ENCODE assay signal across 8 mouse cellular contexts in the genomic region with DNA sequence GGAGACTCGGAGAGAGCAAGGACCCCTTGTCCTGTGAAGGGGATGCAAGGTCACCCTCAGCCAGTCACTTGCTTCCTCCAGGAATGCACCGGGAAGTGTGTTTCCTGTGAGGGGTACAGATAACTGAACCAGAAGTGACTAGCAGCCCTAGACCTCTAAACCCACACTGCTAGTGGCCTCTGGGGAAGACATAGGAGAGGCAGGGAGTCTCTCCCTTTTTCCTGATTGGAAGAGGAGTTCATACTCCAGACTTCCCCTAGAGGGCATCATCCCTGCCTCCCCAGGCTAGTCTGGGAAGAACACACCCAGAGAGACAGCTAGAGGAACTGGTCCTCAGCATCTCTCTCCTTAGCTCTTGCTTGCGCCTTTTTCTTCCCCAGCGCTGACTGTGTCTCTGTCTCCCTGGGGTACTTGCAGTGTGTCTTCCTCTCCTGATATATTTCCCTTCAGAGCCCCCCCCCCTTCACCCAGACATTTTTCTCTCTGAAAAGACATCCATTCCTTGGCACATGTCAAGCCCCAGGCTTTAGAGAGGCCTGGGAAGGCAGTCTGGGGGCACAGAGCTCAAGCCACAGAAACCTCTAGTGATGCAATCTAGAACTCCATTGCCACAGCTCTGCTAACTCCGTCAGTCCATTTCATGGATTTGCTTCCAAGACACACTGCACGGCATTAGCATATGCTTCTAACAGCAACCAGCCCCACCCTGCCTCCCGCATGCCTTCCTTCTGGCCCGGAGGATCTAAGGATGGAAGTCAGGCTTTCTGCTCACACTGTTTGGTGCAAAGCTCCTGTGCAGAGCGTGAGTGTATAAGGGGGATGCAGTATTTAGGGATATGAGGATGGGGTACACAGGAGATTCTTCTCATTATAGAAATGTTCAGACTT. TPM values are rescaled to one million over a fixed set of nuclear protein-coding genes. Genes with fewer than 3 reads are reported as not detected.
DNase-seq lines count a peak whose midpoint lies in the region; ATAC-seq and TF ChIP-seq lines count a peak whose summit lies in the region.

No protein-coding gene starts in this region.

- peaks cover 2% of the 10 kb centered on the region; the same call in 1 of the 2 replicates for H3K4me1 ChIP-seq in small intestine, adult 2 months (ENCODE audit: control insufficient read depth, insufficient read depth, insufficient read length, low read length)

- intact Hi-C loops in gastrocnemius, postnatal 14 days (cut with DNase I; ENCODE audit: low total_unique reads): loop anchor here (10.0 kb wide), 1 partner anchor 348 kb away; no protein-coding TSS in a partner anchor
- intact Hi-C loops in left cerebral cortex, postnatal 14 days (cut with DNase I): loop anchor here (5.0 kb wide), 1 partner anchor 350 kb away; no protein-coding TSS in a partner anchor

- H3K27ac ChIP-seq in small intestine, adult 2 months (ENCODE audit: insufficient read depth, low read depth, low read length): no peak overlapping the region

- no peak for TF ChIP-seq POLR2A in small intestine, adult 2 months (IDR thresholded peaks at IDR 0.05; ENCODE audit: low read depth, low read length)

- peak; percentile 61; the same call in 1 of the 2 replicates for TF ChIP-seq CTCF in small intestine, adult 2 months (IDR thresholded peaks at IDR 0.05; ENCODE audit: extremely low read depth, insufficient read length, insufficient replicate concordance, low read depth, low read length)

- no peaks in the 10 kb centered on the region for H3K27me3 ChIP-seq in small intestine, adult 2 months (ENCODE audit: control insufficient read depth, insufficient read depth, low read length)

- peak; percentile 63 for ATAC-seq in granulocyte monocyte progenitor cell, adult 5-6 weeks (replicated peaks; ENCODE audit: poor library complexity, severe bottlenecking)

- WGBS in small intestine, adult 2 months: 69% methylated on average over 9 of the region's 9 CpGs

- DNase-seq in gastrocnemius, postnatal 14 days: peak; percentile 18
- DNase-seq in gastrocnemius, postnatal 10 days: no peak
- peak; percentile 3 for DNase-seq in urinary bladder, postnatal 10 days (ENCODE audit: low spot score)
- no peak for DNase-seq in urinary bladder, postnatal 36 days (ENCODE audit: low spot score in 2 of 2)
- no peak for DNase-seq in left cerebral cortex, postnatal 14 days (ENCODE audit: low spot score in 2 of 2)
- DNase-seq in right cerebral cortex, postnatal 25 days: no peak

- H3K4me3 ChIP-seq in small intestine, adult 2 months (ENCODE audit: low read depth, low read length): no peak overlapping the region

- H3K36me3 ChIP-seq in small intestine, adult 2 months (ENCODE audit: control insufficient read depth, insufficient read depth, low read length): no peaks in the 10 kb centered on the region

RNA-seq across cellular contexts. Expression of a gene that starts 59.1 kb away (rescaled TPM):
- total RNA-seq in gastrocnemius, postnatal 14 days (2021): 1 to 10 TPM; 4.7 to 5.6 TPM
- total RNA-seq in gastrocnemius, postnatal 10 days (2021): 10 to 100 TPM in 1 of 2 experiments, 1 to 10 TPM in 1; 7.0 to 11.9 TPM
- total RNA-seq in granulocyte monocyte progenitor cell, adult 5-6 weeks (2014; fragmentation: Nextera tagmentation): 37.7 and 45.6 TPM in 2 replicates
- total RNA-seq in granulocyte monocyte progenitor cell, adult 5-6 weeks (2017): 18.4 and 24.8 TPM in 2 replicates
- polyA plus RNA-seq in small intestine, adult 2 months (2012; rRNA removed): 47.4 and 52.7 TPM in 2 replicates
- total RNA-seq in left cerebral cortex, postnatal 14 days (2021): 10 to 100 TPM; 23.4 to 24.5 TPM

Comparison
In these comparisons a context has a peak if more than half of its experiments do, and no peak if none do; other contexts are left out.
1. DNase-seq: peak in gastrocnemius, postnatal 14 days (single experiment) and urinary bladder, postnatal 10 days (single experiment); none in gastrocnemius, postnatal 10 days (single experiment), urinary bladder, postnatal 36 days (0 of 2), left cerebral cortex, postnatal 14 days (0 of 2) and right cerebral cortex, postnatal 25 days (single experiment).